Mouse (Mus musculus) lung, embryonic 15.5 days (tissue): Measurements from ENCODE around the gene Sirpa. TPM values are rescaled to one million over a fixed set of nuclear protein-coding genes. Genes with fewer than 3 reads are reported as not detected.
A peak's percentile ranks its signal among the peaks of the same experiment; 100 is the strongest.

Experiments
- ATAC-seq: fragments of 200-750 bp; cut with Nextera tagmentation; 2 replicates; pipeline ENCODE4 v1.8.0; 2017; ENCODE audit warnings: moderate number of reproducible peaks, borderline replicate concordance; ENCODE audit not compliant: low FRiP score, low TSS enrichment; ENCODE audit errors: extremely low read depth
- H3K27ac ChIP-seq: fragments of 300-500 bp; sonication (generic); 2 replicates; pipeline ENCODE4 v1.5.1; 2015; ENCODE audit warnings: moderate library complexity, mild to moderate bottlenecking, inconsistent platforms
- H3K27me3 ChIP-seq: fragments of 300-500 bp; sonication (generic); 2 replicates; pipeline ENCODE4 v1.6.1; 2015; ENCODE audit warnings: inconsistent platforms
- H3K36me3 ChIP-seq: fragments of 300-500 bp; sonication (generic); 2 replicates; pipeline ENCODE4 v1.6.1; 2015; ENCODE audit warnings: inconsistent platforms
- H3K4me1 ChIP-seq: fragments of 300-500 bp; sonication (generic); 2 replicates; pipeline ENCODE4 v1.6.1; 2015; ENCODE audit warnings: inconsistent platforms
- H3K4me2 ChIP-seq: fragments of 300-500 bp; sonication (generic); 2 replicates; pipeline ENCODE4 v1.6.1; 2015; ENCODE audit warnings: inconsistent platforms, mild to moderate bottlenecking, moderate library complexity
- H3K4me3 ChIP-seq: fragments of 300-500 bp; sonication (generic); 2 replicates; pipeline ENCODE4 v1.5.1; 2015; ENCODE audit warnings: mild to moderate bottlenecking, inconsistent platforms
- H3K9ac ChIP-seq: fragments of 300-500 bp; sonication (generic); 2 replicates; pipeline ENCODE4 v1.6.1; 2015; ENCODE audit warnings: inconsistent platforms
- H3K9me3 ChIP-seq: fragments of 300-500 bp; sonication (generic); 2 replicates; pipeline ENCODE4 v1.6.1; 2016; ENCODE audit warnings: inconsistent platforms
- WGBS: fragments of 180-500 bp; shearing (Covaris S2); methylation state at CpG from one replicate; pipeline ENCODE4 v1.1.7; 2015; 5-methylcytosine and 5-hydroxymethylcytosine counted together
- polyA plus RNA-seq: library from polyadenylated mRNA; unstranded; fragments of >200 nt; fragmentation: Nextera tagmentation; extraction: Ambion mirVana; gene quantifications from 2 replicates; pipeline ENCODE4 v1.2.1, GENCODE M21; 2015

Gene Sirpa
- polyA plus RNA-seq, 1 experiment from 2014 or later, result 20.6 TPM

- H3K27ac ChIP-seq, result no peak overlapping the region
- WGBS, result 76% methylated on average over 11 of the region's 11 CpGs
- H3K9ac ChIP-seq, result no peak overlapping the region
Measured at GRCm38 (mm10) chr2:129585904-129586514, 6.6 kb upstream of the Sirpa start.

GRCm38 (mm10) chr2:129587241-129587640 is 5.4 kb upstream of the Sirpa start:
- peaks cover 4% of the 10 kb centered on the region; the same call in 1 of the 2 replicates for H3K4me1 ChIP-seq
- no peaks in the 10 kb centered on the region for H3K36me3 ChIP-seq
- WGBS, result 51% methylated on average over 3 of the region's 3 CpGs
- H3K4me2 ChIP-seq, result no peak overlapping the region
- no peak overlapping the region for H3K4me3 ChIP-seq
- H3K9ac ChIP-seq, result no peak overlapping the region
- ATAC-seq, result no peak
- H3K27me3 ChIP-seq, result no peaks in the 10 kb centered on the region; the same call in 1 of the 2 replicates
- H3K9me3 ChIP-seq, result no peaks in the 10 kb centered on the region
- H3K27ac ChIP-seq, result no peak overlapping the region

More at GRCm38 (mm10) chr2:129585904-129586514, 6.6 kb upstream of the Sirpa start:
- ATAC-seq, result no peak
- Histone ChIP-seq H3K4me3 (no peak overlapping the region), H3K36me3 (no peaks in the 10 kb centered on the region), H3K4me1 (no peaks in the 10 kb centered on the region), H3K27me3 (no peaks in the 10 kb centered on the region; the same call in 1 of the 2 replicates), H3K9me3 (no peaks in the 10 kb centered on the region), H3K4me2 (no peak overlapping the region)

- no peak for ATAC-seq
- Histone ChIP-seq H3K27me3 (no peaks in the 10 kb centered on the region; the same call in 1 of the 2 replicates), H3K9me3 (no peaks in the 10 kb centered on the region)
Measured at GRCm38 (mm10) chr2:129587825-129588251, 4.8 kb upstream of the Sirpa start.

GRCm38 (mm10) chr2:129591897-129592296 is 738 bp upstream of the Sirpa start:
- H3K9me3 ChIP-seq, result no peaks in the 10 kb centered on the region
- WGBS, result 98% methylated on average over 4 of the region's 4 CpGs
- no peaks in the 10 kb centered on the region for H3K27me3 ChIP-seq
- H3K9ac ChIP-seq, result no peak overlapping the region
- no peak for ATAC-seq
- H3K4me2 ChIP-seq, result peak overlapping the region; percentile 89; the same call in 1 of the 2 replicates
- no peaks in the 10 kb centered on the region for H3K36me3 ChIP-seq
- peaks cover 12% of the 10 kb centered on the region; the same call in 1 of the 2 replicates for H3K4me1 ChIP-seq
- 0 out of 2 replicates have a peak overlapping the region, but pooled peaks have one; percentile 91 for H3K27ac ChIP-seq
- H3K4me3 ChIP-seq, result peak overlapping the region; percentile 74; the same call in 1 of the 2 replicates

More at GRCm38 (mm10) chr2:129587825-129588251, 4.8 kb upstream of the Sirpa start:
- Histone ChIP-seq H3K9ac (no peak overlapping the region), H3K36me3 (no peaks in the 10 kb centered on the region), H3K4me2 (no peak overlapping the region), H3K4me3 (no peak overlapping the region), H3K27ac (no peak overlapping the region), H3K4me1 (peaks cover 5% of the 10 kb centered on the region; the same call in 1 of the 2 replicates)
- 24% methylated on average over 7 of the region's 7 CpGs for WGBS

GRCm38 (mm10) chr2:129593141-129593875 is 673 bp downstream of the Sirpa start:
- under 1% methylated on average over 38 of the region's 77 CpGs for WGBS
- Histone ChIP-seq H3K9me3 (no peaks in the 10 kb centered on the region), H3K4me1 (peaks cover 12% of the 10 kb centered on the region; the same call in 1 of the 2 replicates), H3K9ac (peak overlapping the region; percentile 75), H3K27ac (peak overlapping the region; percentile 91), H3K4me3 (peak overlapping the region; percentile 74), H3K36me3 (no peaks in the 10 kb centered on the region), H3K27me3 (no peaks in the 10 kb centered on the region), H3K4me2 (peak overlapping the region; percentile 89)
- ATAC-seq, result peak; percentile 75

GRCm38 (mm10) chr2:129593876-129594421 is 1.3 kb downstream of the Sirpa start:
- peaks cover 12% of the 10 kb centered on the region; the same call in 1 of the 2 replicates for H3K4me1 ChIP-seq
- WGBS, result 9% methylated on average over 13 of the region's 13 CpGs
- peak overlapping the region; percentile 91 for H3K27ac ChIP-seq
- H3K9ac ChIP-seq, result peak overlapping the region; percentile 75
- H3K4me2 ChIP-seq, result peak overlapping the region; percentile 89
- H3K4me3 ChIP-seq, result peak overlapping the region; percentile 74
- ATAC-seq, result no peak
- H3K9me3 ChIP-seq, result no peaks in the 10 kb centered on the region
- no peaks in the 10 kb centered on the region for H3K36me3 ChIP-seq
- H3K27me3 ChIP-seq, result no peaks in the 10 kb centered on the region

GRCm38 (mm10) chr2:129594569-129594968 is 1.9 kb downstream of the Sirpa start:
- Histone ChIP-seq H3K9me3 (no peaks in the 10 kb centered on the region), H3K4me1 (peaks cover 12% of the 10 kb centered on the region; the same call in 1 of the 2 replicates), H3K27me3 (no peaks in the 10 kb centered on the region), H3K9ac (no peak overlapping the region), H3K27ac (no peak overlapping the region), H3K4me3 (peak overlapping the region; percentile 74), H3K4me2 (peak overlapping the region; percentile 89), H3K36me3 (no peaks in the 10 kb centered on the region)
- 68% methylated on average over 4 of the region's 4 CpGs for WGBS
- ATAC-seq, result no peak

- ATAC-seq, result no peak
- H3K4me2 ChIP-seq, result no peak overlapping the region
- WGBS, result 63% methylated on average over 4 of the region's 4 CpGs
Measured at GRCm38 (mm10) chr2:129595206-129595605, 2.6 kb downstream of the Sirpa start.

GRCm38 (mm10) chr2:129595661-129596209 is 3.1 kb downstream of the Sirpa start:
- Histone ChIP-seq H3K4me2 (no peak overlapping the region), H3K9ac (no peak overlapping the region), H3K9me3 (no peaks in the 10 kb centered on the region), H3K4me3 (no peak overlapping the region), H3K36me3 (no peaks in the 10 kb centered on the region), H3K27ac (no peak overlapping the region), H3K27me3 (no peaks in the 10 kb centered on the region), H3K4me1 (peaks cover 12% of the 10 kb centered on the region; the same call in 1 of the 2 replicates)
- ATAC-seq, result no peak
- 49% methylated on average over 7 of the region's 7 CpGs for WGBS

More at GRCm38 (mm10) chr2:129595206-129595605, 2.6 kb downstream of the Sirpa start:
- Histone ChIP-seq H3K36me3 (no peaks in the 10 kb centered on the region), H3K4me3 (no peak overlapping the region; the same call in 1 of the 2 replicates), H3K27me3 (no peaks in the 10 kb centered on the region), H3K27ac (no peak overlapping the region), H3K9me3 (no peaks in the 10 kb centered on the region), H3K4me1 (peaks cover 12% of the 10 kb centered on the region; the same call in 1 of the 2 replicates), H3K9ac (no peak overlapping the region)

- no peak for ATAC-seq
- no peaks in the 10 kb centered on the region for H3K27me3 ChIP-seq
- no peak overlapping the region for H3K4me3 ChIP-seq
- no peak overlapping the region for H3K9ac ChIP-seq
- H3K4me1 ChIP-seq, result peaks cover 12% of the 10 kb centered on the region; the same call in 1 of the 2 replicates
- no peak overlapping the region for H3K4me2 ChIP-seq
- no peaks in the 10 kb centered on the region for H3K36me3 ChIP-seq
- no peaks in the 10 kb centered on the region for H3K9me3 ChIP-seq
- no peak overlapping the region for H3K27ac ChIP-seq
- 83% methylated on average over 15 of the region's 15 CpGs for WGBS
Measured at GRCm38 (mm10) chr2:129596555-129597172, 4.0 kb downstream of the Sirpa start.

GRCm38 (mm10) chr2:129597581-129597980 is 4.9 kb downstream of the Sirpa start:
- H3K27ac ChIP-seq, result no peak overlapping the region
- ATAC-seq, result no peak
- no peak overlapping the region for H3K4me2 ChIP-seq
- H3K9me3 ChIP-seq, result no peaks in the 10 kb centered on the region
- peaks cover 7% of the 10 kb centered on the region; the same call in 1 of the 2 replicates for H3K4me1 ChIP-seq
- no peak overlapping the region for H3K4me3 ChIP-seq
- H3K27me3 ChIP-seq, result no peaks in the 10 kb centered on the region
- H3K36me3 ChIP-seq, result no peaks in the 10 kb centered on the region
- 44% methylated on average over 1 of the region's 1 CpGs for WGBS
- H3K9ac ChIP-seq, result no peak overlapping the region
